Mouse (Mus musculus) myocyte (in vitro differentiated cells): ENCODE data around the gene Doc2b.
A peak's percentile ranks its signal among the peaks of the same experiment; 100 is the strongest.

ENCODE experiments used
- CEBPB ChIP-seq: IDR thresholded peaks from 2 replicates; pipeline ENCODE4 v1.6.1; 2011; ENCODE audit warnings: mild to moderate bottlenecking, moderate library complexity; ENCODE audit not compliant: poor library complexity, insufficient read depth, severe bottlenecking
- E2F4 ChIP-seq: IDR thresholded peaks from one replicate; pipeline ENCODE4 v1.6.1; 2011; ENCODE audit warnings: mild to moderate bottlenecking, control low read depth, moderate library complexity; ENCODE audit not compliant: insufficient read depth
- MAX ChIP-seq: IDR thresholded peaks from one replicate; pipeline ENCODE4 v1.6.1; 2011; ENCODE audit warnings: low read depth, mild to moderate bottlenecking, control low read depth
- POLR2A ChIP-seq: IDR thresholded peaks from one replicate; pipeline ENCODE4 v1.6.1; 2011; ENCODE audit warnings: low read depth, mild to moderate bottlenecking, control low read depth, moderate library complexity; ENCODE audit not compliant: insufficient read length
- TCF3 ChIP-seq: IDR thresholded peaks from one replicate; pipeline ENCODE4 v1.6.1; 2011; ENCODE audit warnings: low read depth, control low read depth; ENCODE audit not compliant: insufficient read length
- USF1 ChIP-seq: IDR thresholded peaks from one replicate; pipeline ENCODE4 v1.6.1; 2011; ENCODE audit warnings: low read depth, mild to moderate bottlenecking, control low read depth, moderate library complexity

DNA sequence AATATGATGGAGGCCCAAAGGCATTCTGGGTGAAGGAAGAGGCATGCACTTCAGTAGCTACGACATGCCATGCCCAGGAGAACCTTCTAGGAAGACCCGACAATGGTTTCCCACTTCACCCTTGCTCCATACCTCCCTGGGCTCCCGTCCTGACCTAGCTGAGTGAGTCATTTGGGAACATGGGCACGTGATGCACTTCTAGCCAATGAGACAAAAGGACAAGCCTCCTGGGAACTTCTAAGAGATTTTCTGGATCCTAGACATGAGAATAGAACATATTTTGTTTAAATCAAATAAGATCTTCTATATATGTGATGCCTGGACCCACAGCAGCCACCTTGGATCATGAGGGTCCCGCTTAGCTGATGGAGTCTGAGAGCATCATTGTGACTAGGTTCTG lies 3.3 kb downstream of the Doc2b start:
- no peak for TF ChIP-seq POLR2A
- TF ChIP-seq MAX = no peak
- no peak for TF ChIP-seq CEBPB
- peak; percentile 94 for TF ChIP-seq USF1
- TF ChIP-seq TCF3 = no peak
- TF ChIP-seq E2F4 = no peak
